Mouse (Mus musculus): ENCODE data around the gene Olfr68.
"Not testable (repeated sequence)": the region's sequence is repeated elsewhere in the genome, so short reads cannot be mapped to it uniquely, and the experiment has no call there.

Olfr68 gene

GRCm38 (mm10) chr7:103762212-103762611 is 17.3 kb downstream of the Olfr68 start:
- not testable (repeated sequence) for DNase-seq

DNA sequence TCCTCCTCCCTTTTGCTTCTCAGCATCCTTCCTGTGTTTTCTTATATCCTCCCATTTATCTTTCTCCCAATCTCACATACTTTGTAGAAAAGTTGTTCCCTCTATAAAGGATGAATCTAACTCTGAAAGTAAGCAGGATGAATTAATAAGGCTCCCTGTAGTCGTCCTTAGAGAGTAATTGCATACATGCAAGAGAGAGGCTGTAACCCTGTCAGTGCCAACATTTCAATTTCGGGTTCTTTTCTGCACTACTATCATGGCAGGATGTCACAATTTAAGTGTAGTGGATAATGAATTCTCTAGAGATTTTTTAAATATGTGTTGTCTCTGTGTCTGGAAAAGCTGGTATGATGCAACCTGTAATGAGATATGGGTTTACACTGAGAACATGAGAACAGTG is 22.3 kb downstream of the Olfr68 start, which contains the start of gene Olfr630:
Gene Olfr630, minus strand, starts transcription at position 101 of the 400 bp plus-strand sequence.
- no peak for DNase-seq

DNA sequence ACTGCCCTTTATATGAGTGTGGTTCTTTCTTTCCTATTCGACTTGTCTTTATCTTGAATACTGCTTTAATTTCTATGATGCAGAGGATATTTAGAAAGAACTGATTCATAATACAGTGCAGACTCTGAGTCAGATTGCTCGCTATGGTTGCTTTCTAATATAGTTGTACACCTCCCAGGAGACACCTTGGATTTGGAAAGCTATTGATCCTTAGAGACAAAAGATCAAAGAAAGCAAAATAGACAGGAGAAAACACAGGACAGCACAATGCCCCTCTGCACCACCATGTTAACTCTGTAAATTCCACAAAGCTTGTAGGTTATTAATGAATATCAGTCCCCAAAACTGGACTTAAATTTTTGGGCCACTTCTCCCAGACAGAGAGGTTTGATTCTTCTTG is 34.7 kb downstream of the Olfr68 start, which contains the start of gene Olfr629:
Gene Olfr629, minus strand, starts transcription at position 101 of the 400 bp plus-strand sequence.
- DNase-seq, result no peak

GRCm38 (mm10) chr7:103730074-103730473 is 49.4 kb downstream of the Olfr68 start, which contains the start of gene Olfr628:
Gene Olfr628 (plus strand): TSS chr7:103730374.
- DNase-seq, result no peak

All from cerebellum, postnatal 25 days (tissue).